Mouse (Mus musculus): ENCODE data around the gene Rbsn.

- no peak for TF ChIP-seq CTCF (conservative IDR thresholded peaks at IDR 0.05; ENCODE audit: low read length)
- no peak for TF ChIP-seq POU5F1 (IDR thresholded peaks at IDR 0.05; ENCODE audit: borderline replicate concordance, low read length)
These were observed 30.5 kb downstream of the Rbsn start for GRCm38 (mm10) chr6:92184178-92184577.
